Mouse (Mus musculus) E14TG2a.4 (cell line): ENCODE measurements at regions not wholly inside any gene's neighbourhood (a gene's known extent, or its start where the extent isn't known, plus 50 kb on each side); places are given as distances from the start of the nearest gene placed in this dataset.

Experiments
- H3K27me3 ChIP-seq: 2 replicates; pipeline ENCODE4 v1.6.1; 2014; ENCODE audit warnings: low read length, control low read depth; ENCODE audit not compliant: insufficient read depth
- H3K36me3 ChIP-seq: 2 replicates; pipeline ENCODE4 v1.6.1; 2014; ENCODE audit warnings: low read length, control low read depth; ENCODE audit not compliant: insufficient read depth
- H3K4me1 ChIP-seq: replicated peaks from 2 replicates; pipeline ENCODE4 v1.6.1; 2014; ENCODE audit warnings: low read depth, low read length, control low read depth
- H3K4me3 ChIP-seq: replicated peaks from 2 replicates; pipeline ENCODE4 v1.5.1; 2014; ENCODE audit warnings: mild to moderate bottlenecking, low read length
- H3K9me3 ChIP-seq: 2 replicates; pipeline ENCODE4 v1.6.1; 2014; ENCODE audit warnings: low read length, control low read depth
- CTCF ChIP-seq: conservative IDR thresholded peaks from 2 replicates; pipeline ENCODE4 v1.5.1; 2014; ENCODE audit warnings: low read length
- NANOG ChIP-seq: IDR thresholded peaks from 2 replicates; pipeline ENCODE4 v1.6.1; 2014; ENCODE audit warnings: borderline replicate concordance, low read length, mixed read lengths
- POU5F1 ChIP-seq: IDR thresholded peaks from 2 replicates; pipeline ENCODE4 v1.6.1; 2014; ENCODE audit warnings: low read length, borderline replicate concordance

DNA sequence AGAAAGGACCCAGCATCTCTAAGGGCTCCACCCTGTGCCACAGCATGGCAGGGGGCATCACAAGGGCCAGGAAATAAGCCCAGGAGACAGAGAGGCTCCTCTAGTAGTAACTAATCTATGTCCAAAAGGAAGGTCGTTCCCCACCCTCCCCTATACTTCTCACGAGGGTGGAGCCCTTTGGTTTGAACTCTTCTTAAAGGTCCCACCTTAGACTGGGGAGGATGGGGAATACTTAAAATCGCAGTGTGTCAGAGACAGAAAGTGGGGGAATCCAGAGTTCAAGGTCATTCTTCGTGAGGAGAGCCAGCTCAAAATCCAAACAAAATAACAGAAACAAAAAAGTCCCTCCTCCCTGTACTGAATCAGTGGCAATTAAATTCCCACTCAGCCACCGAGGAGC lies 50.6 kb upstream of the Med13l start:
- no peaks in the 10 kb centered on the region for H3K9me3 ChIP-seq
- H3K4me3 ChIP-seq = peak overlapping the region; percentile 65
- no peaks in the 10 kb centered on the region for H3K36me3 ChIP-seq
- peaks cover 78% of the 10 kb centered on the region for H3K4me1 ChIP-seq
- no peak for TF ChIP-seq CTCF
- no peak for TF ChIP-seq POU5F1
- no peak for TF ChIP-seq NANOG
- H3K27me3 ChIP-seq = no peaks in the 10 kb centered on the region
